31 mouse cellular contexts compared by ENCODE assay signal in genomic region chr3:122133255-122133654, GRCm38 (mm10).
DNase-seq lines count a peak whose midpoint lies in the region; ATAC-seq and TF ChIP-seq lines count a peak whose summit lies in the region.
"Had no signal": no experiment of that assay in that cellular context is flagged by ENCODE, and none has a peak within 500 bp of the region (broad histone marks: within the 10 kb centered on the region; RNA-seq: fewer than 3 reads in every experiment).

No protein-coding gene starts in this region.

- peak; percentile 50 for ATAC-seq in heart, embryonic 11.5 days (replicated peaks; ENCODE audit: insufficient number of reproducible peaks, low FRiP score, low TSS enrichment)
- no peak; the same call in 1 of the 2 replicates for ATAC-seq in heart, embryonic 16.5 days (replicated peaks; ENCODE audit: extremely low read depth, insufficient read depth, low FRiP score)
- no peak for ATAC-seq in lung, postnatal 0 days
- ATAC-seq: CD4-positive, CD25-positive, alpha-beta regulatory T cell, adult 4 months; forebrain, postnatal 0 days; hindbrain, embryonic 16.5 days; intestine, embryonic 15.5 days; midbrain, embryonic 15.5 days had no signal

- peak overlapping the region; percentile 77 for H3K27ac ChIP-seq in heart, embryonic 11.5 days (ENCODE audit: low read depth, low read length)
- peak overlapping the region; percentile 91 for H3K27ac ChIP-seq in heart, embryonic 16.5 days (ENCODE audit: low read length)
- H3K27ac ChIP-seq in lung, postnatal 0 days (ENCODE audit: low read length) = peak overlapping the region; percentile 93
- H3K27ac ChIP-seq: embryonic facial prominence, embryonic 10.5 days; embryonic facial prominence, embryonic 15.5 days; forebrain, embryonic 12.5 days; intestine, embryonic 15.5 days; kidney, postnatal 0 days; limb, embryonic 15.5 days; liver, embryonic 13.5 days; macrophage; midbrain, embryonic 15.5 days; neural tube, embryonic 15.5 days had no signal

- intact Hi-C loops in heart, postnatal 10 days (cut with DNase I) = loop anchor here (10.0 kb wide), 1 partner anchor 598 kb away; the partner anchor contains the start of gene Slc44a3

- H3K4me1 ChIP-seq in heart, embryonic 11.5 days (ENCODE audit: control insufficient read depth, insufficient read depth, low read length) = peaks cover 60% of the 10 kb centered on the region
- H3K4me1 ChIP-seq in heart, embryonic 16.5 days (ENCODE audit: control insufficient read depth, insufficient read depth, low read length) = peaks cover 50% of the 10 kb centered on the region
- peaks cover 14% of the 10 kb centered on the region; the same call in 1 of the 2 replicates for H3K4me1 ChIP-seq in lung, postnatal 0 days (ENCODE audit: insufficient read depth, low read depth, low read length)
- H3K4me1 ChIP-seq: intestine, embryonic 15.5 days; liver, embryonic 13.5 days had no signal

- peak overlapping the region; percentile 20; the same call in 1 of the 2 replicates for H3K4me2 ChIP-seq in heart, embryonic 11.5 days
- H3K4me2 ChIP-seq in heart, embryonic 16.5 days (ENCODE audit: low read depth, low read length) = peak overlapping the region; percentile 10
- no peak overlapping the region for H3K4me2 ChIP-seq in lung, postnatal 0 days (replicated peaks; ENCODE audit: low read depth, low read length)
- H3K4me2 ChIP-seq: embryonic facial prominence, embryonic 15.5 days; forebrain, embryonic 12.5 days; intestine, embryonic 15.5 days; limb, embryonic 15.5 days; liver, embryonic 13.5 days; midbrain, embryonic 15.5 days; neural tube, embryonic 15.5 days had no signal

- TF ChIP-seq EP300 in lung, postnatal 0 days (IDR thresholded peaks at IDR 0.05) = no peak

- 0 out of 2 replicates have a peak, but pooled peaks cover 2% of the 10 kb centered on the region for H3K27me3 ChIP-seq in heart, embryonic 11.5 days (ENCODE audit: control insufficient read depth, insufficient read depth, low read length)
- H3K27me3 ChIP-seq in heart, embryonic 16.5 days (ENCODE audit: control insufficient read depth, insufficient read depth, low read length) = 0 out of 2 replicates have a peak, but pooled peaks cover 3% of the 10 kb centered on the region
- no peaks in the 10 kb centered on the region for H3K27me3 ChIP-seq in lung, postnatal 0 days (replicated peaks; ENCODE audit: insufficient read depth, low read length)
- H3K27me3 ChIP-seq: embryonic facial prominence, embryonic 15.5 days; intestine, embryonic 15.5 days; limb, embryonic 15.5 days; liver, embryonic 13.5 days; midbrain, embryonic 15.5 days; neural tube, embryonic 15.5 days had no signal

- H3K4me3 ChIP-seq in heart, embryonic 11.5 days (ENCODE audit: low read depth, low read length) = no peak overlapping the region
- no peak overlapping the region for H3K4me3 ChIP-seq in heart, embryonic 16.5 days (ENCODE audit: low read length)
- no peak overlapping the region for H3K4me3 ChIP-seq in lung, postnatal 0 days (ENCODE audit: low read depth, low read length)
- H3K4me3 ChIP-seq: embryonic facial prominence, embryonic 10.5 days; embryonic facial prominence, embryonic 15.5 days; forebrain, embryonic 12.5 days; intestine, embryonic 15.5 days; limb, embryonic 15.5 days; liver, embryonic 13.5 days; midbrain, embryonic 15.5 days; neural tube, embryonic 15.5 days had no signal

- H3K9ac ChIP-seq in heart, embryonic 11.5 days (ENCODE audit: low read depth, low read length) = no peak overlapping the region
- no peak overlapping the region for H3K9ac ChIP-seq in heart, embryonic 16.5 days (ENCODE audit: low read length)
- no peak overlapping the region for H3K9ac ChIP-seq in lung, postnatal 0 days (replicated peaks; ENCODE audit: low read depth)
- H3K9ac ChIP-seq: embryonic facial prominence, embryonic 15.5 days; forebrain, embryonic 12.5 days; forebrain, postnatal 0 days; intestine, embryonic 15.5 days; limb, embryonic 15.5 days; liver, embryonic 13.5 days; midbrain, embryonic 15.5 days; neural tube, embryonic 15.5 days had no signal

- TF ChIP-seq CTCF in lung, postnatal 0 days (IDR thresholded peaks at IDR 0.05) = no peak

- no peak for DNase-seq in heart, postnatal 10 days
- no peak for DNase-seq in heart, postnatal 4 days
- DNase-seq in lung, postnatal 0 days (ENCODE audit: low spot score) = no peak
- no peak for DNase-seq in lung, postnatal 4 days
- DNase-seq in yolk sac, embryonic 10.5 days (ENCODE audit: low spot score) = peak; percentile 75
- DNase-seq: adrenal gland, postnatal 25 days; cerebellum, adult 18-20 months; cerebellum, postnatal 10 days; forebrain, postnatal 0 days; gastrocnemius, postnatal 14 days; kidney, adult 8-10 months; layer of hippocampus, postnatal 36 days; left cerebral cortex, postnatal 4 days; liver, embryonic 13.5 days; lung, adult 18-20 months; right cerebral cortex, postnatal 25 days; thymus, adult 18-20 months; thymus, postnatal 25 days had no signal

- no peaks in the 10 kb centered on the region for H3K36me3 ChIP-seq in heart, embryonic 11.5 days (ENCODE audit: control insufficient read depth, insufficient read depth, low read length)
- H3K36me3 ChIP-seq in heart, embryonic 16.5 days (ENCODE audit: control insufficient read depth, insufficient read depth) = no peaks in the 10 kb centered on the region
- H3K36me3 ChIP-seq in lung, postnatal 0 days (ENCODE audit: insufficient read depth, low read length) = no peaks in the 10 kb centered on the region
- H3K36me3 ChIP-seq: embryonic facial prominence, embryonic 10.5 days; embryonic facial prominence, embryonic 15.5 days; forebrain, embryonic 12.5 days; intestine, embryonic 15.5 days; limb, embryonic 15.5 days; liver, embryonic 13.5 days; midbrain, embryonic 15.5 days; neural tube, embryonic 15.5 days had no signal

- H3K9me3 ChIP-seq in heart, embryonic 11.5 days (replicated peaks; ENCODE audit: control insufficient read depth, low read length) = no peaks in the 10 kb centered on the region
- no peaks in the 10 kb centered on the region for H3K9me3 ChIP-seq in heart, embryonic 16.5 days (replicated peaks; ENCODE audit: control insufficient read depth, low read length)
- H3K9me3 ChIP-seq in lung, postnatal 0 days (ENCODE audit: low read length) = no peaks in the 10 kb centered on the region
- H3K9me3 ChIP-seq: embryonic facial prominence, embryonic 10.5 days; embryonic facial prominence, embryonic 15.5 days; forebrain, embryonic 12.5 days; intestine, embryonic 15.5 days; limb, embryonic 15.5 days; liver, embryonic 13.5 days; midbrain, embryonic 15.5 days; neural tube, embryonic 15.5 days had no signal

- 13% methylated on average over 5 of the region's 5 CpGs for WGBS in heart, embryonic 11.5 days (ENCODE audit: insufficient replicate concordance)
- 21% methylated on average over 5 of the region's 5 CpGs for WGBS in heart, embryonic 16.5 days
- WGBS in lung, postnatal 0 days = 40% methylated on average over 5 of the region's 5 CpGs
